Mouse (Mus musculus) forebrain, embryonic 14.5 days (tissue): ENCODE results near the gene Sgsm2. TPM values are rescaled to one million over a fixed set of nuclear protein-coding genes. Genes with fewer than 3 reads are reported as not detected.
A peak's percentile ranks its signal among the peaks of the same experiment; 100 is the strongest.

ENCODE experiments used
- ATAC-seq: fragments of 200-750 bp; cut with Nextera tagmentation; 2 replicates; pipeline ENCODE4 v1.8.0; 2017; ENCODE audit warnings: mild to moderate bottlenecking, moderate library complexity
- DNase-seq: peaks from one replicate; pipeline ENCODE4 v3.0.0-alpha.2; 2015; ENCODE audit warnings: low spot score
- H3K27ac ChIP-seq: fragments of 300-500 bp; sonication (generic); 2 replicates; pipeline ENCODE4 v1.5.1; 2014; ENCODE audit warnings: low read depth, mild to moderate bottlenecking, control low read depth, low read length, moderate library complexity
- H3K27me3 ChIP-seq: fragments of 300-500 bp; sonication (generic); replicated peaks from 2 replicates; pipeline ENCODE4 v1.6.1; 2014; ENCODE audit warnings: low read length, control low read depth, mixed read lengths; ENCODE audit not compliant: control insufficient read depth, insufficient read depth
- H3K36me3 ChIP-seq: fragments of 300-500 bp; sonication (generic); 2 replicates; pipeline ENCODE4 v1.6.1; 2014; ENCODE audit warnings: low read length, control low read depth; ENCODE audit not compliant: control insufficient read depth, insufficient read depth
- H3K4me1 ChIP-seq: fragments of 300-500 bp; sonication (generic); 2 replicates; pipeline ENCODE4 v1.6.1; 2014; ENCODE audit warnings: antibody characterized with exemption, low read length, control low read depth; ENCODE audit not compliant: control insufficient read depth, insufficient read depth
- H3K4me2 ChIP-seq: fragments of 300-500 bp; sonication (generic); 2 replicates; pipeline ENCODE4 v1.6.1; 2014; ENCODE audit warnings: mild to moderate bottlenecking, control low read depth, low read length
- H3K4me3 ChIP-seq: fragments of 300-500 bp; sonication (generic); 2 replicates; pipeline ENCODE4 v1.5.1; 2014; ENCODE audit warnings: low read depth, low read length, control low read depth
- H3K9ac ChIP-seq: fragments of 300-500 bp; sonication (generic); 2 replicates; pipeline ENCODE4 v1.6.1; 2014; ENCODE audit warnings: mild to moderate bottlenecking, low read length, control low read depth, moderate library complexity
- H3K9me3 ChIP-seq: fragments of 300-500 bp; sonication (generic); replicated peaks from 2 replicates; pipeline ENCODE4 v1.6.1; 2016; ENCODE audit warnings: low read length, control low read depth, mixed read lengths; ENCODE audit not compliant: control insufficient read depth
- WGBS: fragments of 180-500 bp; shearing (Covaris S2); extraction: QIAGEN DNeasy Blood & Tissue Kit; methylation state at CpG from one replicate; pipeline ENCODE4 v1.1.7; 2014; 5-methylcytosine and 5-hydroxymethylcytosine counted together
- polyA plus RNA-seq: library from polyadenylated mRNA; unstranded; fragments of >200 nt; fragmentation: Nextera tagmentation; extraction: Ambion mirVana; gene quantifications from 2 replicates; pipeline ENCODE4 v1.2.1, GENCODE M21; 2014

Gene Sgsm2
- polyA plus RNA-seq, 1 experiment from 2014 or later, result 8.3 TPM

- H3K36me3 ChIP-seq, result peaks cover 41% of the 10 kb centered on the region
- WGBS, result 89% methylated on average over 13 of the region's 13 CpGs
Observed at GRCm38 (mm10) chr11:74842045-74842444, 54.8 kb downstream of the Sgsm2 start.

DNA sequence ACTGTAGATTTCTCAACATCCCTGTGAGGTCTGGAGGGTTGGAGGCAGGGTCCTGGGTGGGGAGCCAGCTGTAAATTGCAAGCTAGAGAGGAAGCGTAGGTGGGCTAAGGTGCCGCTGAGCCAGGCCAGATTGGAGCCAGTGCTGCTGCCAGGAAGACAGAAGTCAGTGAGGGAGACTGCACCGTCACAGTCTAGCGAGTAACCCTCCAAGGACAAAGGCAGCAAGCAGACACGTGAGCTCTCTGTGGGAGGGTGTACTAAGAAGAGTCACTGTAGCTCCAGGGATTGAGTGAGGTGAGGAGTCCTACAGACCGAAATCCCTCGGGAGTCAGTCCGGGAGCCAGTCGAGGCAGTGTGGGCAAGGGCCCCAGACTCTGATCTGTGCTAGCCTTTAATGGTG is 55.5 kb downstream of the Sgsm2 start:
- peaks cover 44% of the 10 kb centered on the region for H3K36me3 ChIP-seq
- H3K27me3 ChIP-seq, result no peaks in the 10 kb centered on the region
- no peak overlapping the region for H3K27ac ChIP-seq
- ATAC-seq, result no peak
- 0 out of 2 replicates have a peak, but pooled peaks cover 3% of the 10 kb centered on the region for H3K9me3 ChIP-seq
- H3K4me2 ChIP-seq, result no peak overlapping the region
- peaks cover 10% of the 10 kb centered on the region for H3K4me1 ChIP-seq
- H3K4me3 ChIP-seq, result no peak overlapping the region
- WGBS, result 78% methylated on average over 9 of the region's 9 CpGs
- H3K9ac ChIP-seq, result no peak overlapping the region
- DNase-seq, result no peak

More at GRCm38 (mm10) chr11:74842045-74842444, 54.8 kb downstream of the Sgsm2 start:
- no peak for DNase-seq
- Histone ChIP-seq H3K4me2 (no peak overlapping the region), H3K4me1 (peaks cover 10% of the 10 kb centered on the region), H3K27ac (no peak overlapping the region), H3K4me3 (no peak overlapping the region), H3K27me3 (no peaks in the 10 kb centered on the region), H3K9me3 (0 out of 2 replicates have a peak, but pooled peaks cover 3% of the 10 kb centered on the region), H3K9ac (no peak overlapping the region)
- no peak for ATAC-seq

DNA sequence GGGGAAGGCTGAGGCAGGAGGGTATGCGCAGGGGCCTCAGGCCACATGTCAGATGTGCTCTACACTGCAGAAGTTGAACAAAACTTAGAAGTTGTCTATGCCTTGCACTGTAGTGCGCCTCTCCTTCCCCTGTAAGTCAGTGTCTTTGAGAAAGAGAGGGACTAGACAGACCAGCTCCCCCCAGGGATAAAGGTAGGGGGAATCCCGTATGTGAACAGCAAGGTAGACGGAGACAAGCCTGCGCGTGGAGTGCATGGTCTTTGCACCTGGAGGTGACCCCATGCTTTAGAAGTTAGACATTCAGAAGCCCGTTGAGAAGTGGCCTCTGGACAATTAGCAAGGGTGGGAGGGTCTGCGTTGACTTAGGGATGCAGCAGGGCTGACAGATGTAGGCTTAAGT is 56.1 kb downstream of the Sgsm2 start:
- whole genome bisulfite sequencing, result 90% methylated on average over 8 of the region's 8 CpGs
- H3K4me3 ChIP-seq, result no peak overlapping the region
- H3K4me2 ChIP-seq, result no peak overlapping the region
- H3K9ac ChIP-seq, result no peak overlapping the region
- peaks cover 44% of the 10 kb centered on the region for H3K36me3 ChIP-seq
- no peaks in the 10 kb centered on the region for H3K27me3 ChIP-seq
- 0 out of 2 replicates have a peak, but pooled peaks cover 3% of the 10 kb centered on the region for H3K9me3 ChIP-seq
- peaks cover 10% of the 10 kb centered on the region for H3K4me1 ChIP-seq
- ATAC-seq (no peak), DNase-seq (no peak)
- H3K27ac ChIP-seq, result no peak overlapping the region

GRCm38 (mm10) chr11:74839860-74840715 is 56.8 kb downstream of the Sgsm2 start:
- DNase-seq (no peak), ATAC-seq (no peak)
- Histone ChIP-seq H3K4me2 (no peak overlapping the region), H3K9me3 (no peaks in the 10 kb centered on the region), H3K4me1 (peaks cover 10% of the 10 kb centered on the region), H3K27ac (no peak overlapping the region), H3K9ac (no peak overlapping the region), H3K36me3 (peaks cover 41% of the 10 kb centered on the region), H3K4me3 (no peak overlapping the region), H3K27me3 (no peaks in the 10 kb centered on the region)
- 93% methylated on average over 19 of the region's 19 CpGs for WGBS

DNA sequence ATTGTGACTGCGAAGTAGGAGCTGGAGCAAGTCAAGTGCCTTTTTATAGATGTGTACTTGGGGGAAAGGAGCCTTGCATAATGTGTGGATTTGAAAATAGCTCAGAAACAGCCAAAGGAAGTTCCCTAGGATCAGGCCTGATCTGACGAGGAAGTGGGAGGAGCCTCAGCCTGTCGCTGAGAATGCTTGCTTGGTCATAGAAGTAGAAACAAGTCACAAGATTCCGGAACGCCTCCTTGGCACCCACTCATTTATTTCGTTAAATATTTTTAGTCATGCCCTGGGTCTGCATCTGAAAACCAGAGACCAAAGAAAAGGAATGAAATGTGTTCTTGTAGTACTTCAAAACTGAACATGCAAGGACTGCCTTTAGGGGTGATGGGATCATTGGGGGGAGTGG is 57.9 kb downstream of the Sgsm2 start:
- H3K9me3 ChIP-seq, result no peaks in the 10 kb centered on the region
- H3K4me1 ChIP-seq, result peaks cover 10% of the 10 kb centered on the region
- H3K4me3 ChIP-seq, result peak overlapping the region; percentile 53
- peak overlapping the region; percentile 87 for H3K4me2 ChIP-seq
- WGBS, result 50% methylated on average over 6 of the region's 6 CpGs
- 0 out of 2 replicates have a peak overlapping the region, but pooled peaks have one; percentile 87 for H3K27ac ChIP-seq
- H3K36me3 ChIP-seq, result peaks cover 30% of the 10 kb centered on the region
- DNase-seq, result peak; percentile 24
- no peak overlapping the region for H3K9ac ChIP-seq
- ATAC-seq, result no peak
- H3K27me3 ChIP-seq, result no peaks in the 10 kb centered on the region

DNA sequence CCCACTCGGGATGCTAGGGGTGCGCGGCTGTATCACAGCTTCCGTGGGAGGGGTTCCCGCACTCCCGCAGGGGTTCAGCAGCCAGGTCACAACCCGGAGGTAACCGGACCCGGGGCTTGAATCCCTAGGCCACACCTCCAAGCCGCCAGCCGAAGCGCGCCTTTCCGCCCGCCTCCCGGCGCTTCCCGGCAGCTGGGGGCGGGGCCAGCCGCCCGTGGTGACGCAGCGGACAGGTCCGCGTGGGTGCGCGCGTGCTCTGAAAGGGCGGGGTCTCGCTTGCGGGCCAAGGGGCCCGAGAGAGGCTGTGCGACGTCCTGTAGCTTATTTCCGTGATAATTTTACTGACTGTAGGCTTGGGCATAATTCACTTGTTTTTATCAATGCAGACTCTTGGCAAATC is 58.4 kb downstream of the Sgsm2 start:
- Histone ChIP-seq H3K4me3 (peak overlapping the region; percentile 53), H3K4me2 (peak overlapping the region; percentile 87), H3K36me3 (peaks cover 25% of the 10 kb centered on the region), H3K27ac (peak overlapping the region; percentile 87), H3K9me3 (no peaks in the 10 kb centered on the region), H3K4me1 (peaks cover 10% of the 10 kb centered on the region), H3K27me3 (no peaks in the 10 kb centered on the region), H3K9ac (peak overlapping the region; percentile 68)
- ATAC-seq (peak; percentile 79), DNase-seq (peak; percentile 91)
- under 1% methylated on average over 35 of the region's 35 CpGs for WGBS

DNA sequence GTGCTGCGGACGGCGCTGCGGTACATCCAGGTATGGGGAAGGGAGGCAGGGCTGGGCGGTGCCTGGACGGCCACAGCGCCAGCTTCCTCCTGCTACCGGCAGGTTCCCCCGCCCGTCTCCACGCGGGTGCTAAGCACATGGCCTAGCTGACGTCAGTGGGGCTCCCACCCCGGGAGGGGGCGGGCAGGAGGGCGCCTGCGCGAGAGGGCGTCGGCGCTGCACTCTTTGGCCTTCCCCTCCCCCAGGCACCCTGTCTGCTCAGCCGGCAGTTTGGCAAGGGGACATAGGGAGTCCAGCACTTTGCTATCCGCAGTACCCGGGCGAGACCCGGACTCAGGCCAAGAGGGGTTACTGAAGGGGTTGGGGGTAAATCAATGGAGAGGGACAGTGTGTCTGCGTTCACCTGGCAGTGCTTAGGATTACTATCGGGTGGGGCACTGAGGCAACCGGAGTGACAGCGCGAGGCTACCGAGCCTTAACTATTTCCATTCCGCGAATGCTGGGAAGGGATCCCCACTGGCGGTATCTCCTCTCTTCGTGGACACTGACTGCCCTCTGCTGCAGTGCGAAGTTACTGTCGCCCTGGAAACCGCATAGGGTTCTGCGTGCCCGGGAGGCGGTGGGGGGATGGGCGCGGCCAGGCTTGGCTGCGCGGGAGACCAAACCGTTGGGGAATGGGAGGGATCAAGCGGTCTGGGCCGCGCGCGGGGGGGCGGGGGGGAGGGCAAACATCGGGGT is 59.0 kb downstream of the Sgsm2 start:
- Histone ChIP-seq H3K9me3 (no peaks in the 10 kb centered on the region), H3K36me3 (peaks cover 19% of the 10 kb centered on the region), H3K4me3 (peak overlapping the region; percentile 53), H3K4me2 (peak overlapping the region; percentile 87), H3K27ac (peak overlapping the region; percentile 87), H3K27me3 (no peaks in the 10 kb centered on the region), H3K4me1 (peaks cover 16% of the 10 kb centered on the region), H3K9ac (peak overlapping the region; percentile 68)
- WGBS, result under 1% methylated on average over 51 of the region's 54 CpGs
- DNase-seq (peak; percentile 90), ATAC-seq (peak; percentile 78)

- 46% methylated on average over 16 of the region's 16 CpGs for WGBS
- DNase-seq (no peak), ATAC-seq (peak; percentile 1; the same call in 1 of the 2 replicates)
- H3K4me1 ChIP-seq, result peaks cover 18% of the 10 kb centered on the region
- H3K27me3 ChIP-seq, result no peaks in the 10 kb centered on the region
- peak overlapping the region; percentile 68; the same call in 1 of the 2 replicates for H3K9ac ChIP-seq
- H3K4me2 ChIP-seq, result peak overlapping the region; percentile 87
- no peaks in the 10 kb centered on the region for H3K9me3 ChIP-seq
- peak overlapping the region; percentile 87; the same call in 1 of the 2 replicates for H3K27ac ChIP-seq
- H3K36me3 ChIP-seq, result peaks cover 12% of the 10 kb centered on the region
- H3K4me3 ChIP-seq, result peak overlapping the region; percentile 53
Observed at GRCm38 (mm10) chr11:74837056-74837693, 59.7 kb downstream of the Sgsm2 start.
